9 mouse cellular contexts compared by ENCODE assay signal in genomic region chr12:106527699-106528434, GRCm38 (mm10).
DNase-seq lines count a peak whose midpoint lies in the region; ATAC-seq lines count a peak whose summit lies in the region.
"Had no signal": no experiment of that assay in that cellular context is flagged by ENCODE, and none has a peak within 500 bp of the region (broad histone marks: within the 10 kb centered on the region; RNA-seq: fewer than 3 reads in every experiment).

No protein-coding gene starts in this region.

- ATAC-seq in limb, embryonic 11.5 days (ENCODE audit: insufficient number of reproducible peaks, low FRiP score, low TSS enrichment, low read depth) = no peak
- no peak for ATAC-seq in monocyte, adult 5-6 weeks (replicated peaks; ENCODE audit: insufficient number of reproducible peaks, low FRiP score, low TSS enrichment, poor library complexity, severe bottlenecking)
- ATAC-seq: lung, postnatal 0 days had no signal

- H3K27me3 ChIP-seq in limb, embryonic 11.5 days (ENCODE audit: control insufficient read depth, insufficient read depth, low read length) = 0 out of 2 replicates have a peak, but pooled peaks cover 10% of the 10 kb centered on the region

- H3K9ac ChIP-seq in limb, embryonic 11.5 days (ENCODE audit: low read length) = no peak overlapping the region

- no peak overlapping the region for H3K4me3 ChIP-seq in limb, embryonic 11.5 days (ENCODE audit: low read depth, low read length)

- peak; percentile 50 for DNase-seq in heart, adult 11 months
- DNase-seq in heart, adult 9 months (ENCODE audit: low spot score in 2 of 2) = no peak
- DNase-seq in testis, postnatal 14 days (ENCODE audit: low spot score) = peak; percentile 19
- no peak for DNase-seq in testis, postnatal 10 days (ENCODE audit: low spot score)
- DNase-seq in limb, embryonic 11.5 days (ENCODE audit: low spot score) = peak; percentile 60
- peak; percentile 5 to 10 for DNase-seq in thymus, postnatal 36 days
- no peak for DNase-seq in layer of hippocampus, adult 9-10 months (ENCODE audit: low spot score)

- H3K36me3 ChIP-seq in limb, embryonic 11.5 days (ENCODE audit: control insufficient read depth, insufficient read depth, low read length) = no peaks in the 10 kb centered on the region

- no peak overlapping the region for H3K27ac ChIP-seq in limb, embryonic 11.5 days (replicated peaks; ENCODE audit: low read depth, low read length)

- no peaks in the 10 kb centered on the region for H3K9me3 ChIP-seq in limb, embryonic 11.5 days (ENCODE audit: control insufficient read depth, low read length)

- WGBS in limb, embryonic 11.5 days = 9% methylated on average over 20 of the region's 20 CpGs

- no peak overlapping the region for H3K4me2 ChIP-seq in limb, embryonic 11.5 days (ENCODE audit: low read depth, severe bottlenecking)

- 0 out of 2 replicates have a peak, but pooled peaks cover 4% of the 10 kb centered on the region for H3K4me1 ChIP-seq in limb, embryonic 11.5 days (ENCODE audit: control insufficient read depth, insufficient read depth, low read length)

Comparison
In these comparisons a context has a peak if more than half of its experiments do, and no peak if none do; other contexts are left out.
1. DNase-seq: peak in heart, adult 11 months (single experiment), testis, postnatal 14 days (single experiment), limb, embryonic 11.5 days (single experiment) and thymus, postnatal 36 days (2 of 2); none in heart, adult 9 months (0 of 2), testis, postnatal 10 days (single experiment) and layer of hippocampus, adult 9-10 months (single experiment).